Mouse (Mus musculus) neural tube, embryonic 13.5 days (tissue): ENCODE data around the gene Rhd. TPM values are rescaled to one million over a fixed set of nuclear protein-coding genes. Genes with fewer than 3 reads are reported as not detected.

ENCODE experiments used
- ATAC-seq: fragments of 200-750 bp; cut with Nextera tagmentation; 2 replicates; pipeline ENCODE4 v1.8.0; 2017; ENCODE audit warnings: low read depth, mild to moderate bottlenecking, moderate TSS enrichment, moderate library complexity
- H3K27ac ChIP-seq: fragments of 300-500 bp; sonication (generic); replicated peaks from 2 replicates; pipeline ENCODE4 v1.5.1; 2015; ENCODE audit warnings: moderate library complexity, mild to moderate bottlenecking, inconsistent platforms
- H3K27me3 ChIP-seq: fragments of 300-500 bp; sonication (generic); 2 replicates; pipeline ENCODE4 v1.6.1; 2015; ENCODE audit warnings: mild to moderate bottlenecking, inconsistent platforms
- H3K36me3 ChIP-seq: fragments of 300-500 bp; sonication (generic); 2 replicates; pipeline ENCODE4 v1.6.1; 2015; ENCODE audit warnings: mild to moderate bottlenecking, inconsistent platforms
- H3K4me1 ChIP-seq: fragments of 300-500 bp; sonication (generic); replicated peaks from 2 replicates; pipeline ENCODE4 v1.6.1; 2015; ENCODE audit warnings: inconsistent platforms
- H3K4me2 ChIP-seq: fragments of 300-500 bp; sonication (generic); 2 replicates; pipeline ENCODE4 v1.6.1; 2015; ENCODE audit warnings: inconsistent platforms, mild to moderate bottlenecking, moderate library complexity
- H3K4me3 ChIP-seq: fragments of 300-500 bp; sonication (generic); 2 replicates; pipeline ENCODE4 v1.5.1; 2015; ENCODE audit warnings: mild to moderate bottlenecking, inconsistent platforms
- H3K9ac ChIP-seq: fragments of 300-500 bp; sonication (generic); 2 replicates; pipeline ENCODE4 v1.6.1; 2015; ENCODE audit warnings: moderate library complexity, mild to moderate bottlenecking, inconsistent platforms
- H3K9me3 ChIP-seq: fragments of 300-500 bp; sonication (generic); 2 replicates; pipeline ENCODE4 v1.6.1; 2016; ENCODE audit warnings: inconsistent platforms
- WGBS: fragments of 180-500 bp; shearing (Covaris S2); methylation state at CpG from one replicate; pipeline ENCODE4 v1.1.7; 2015; 5-methylcytosine and 5-hydroxymethylcytosine counted together
- polyA plus RNA-seq: library from polyadenylated mRNA; unstranded; fragments of >200 nt; fragmentation: Nextera tagmentation; extraction: Ambion mirVana; gene quantifications from 2 replicates; pipeline ENCODE4 v1.2.1, GENCODE M21; 2015

Gene Rhd
- polyA plus RNA-seq, 1 experiment from 2014 or later = 1.5 TPM

- H3K4me1 ChIP-seq = peaks cover 34% of the 10 kb centered on the region
- peak overlapping the region; percentile 97 for H3K9ac ChIP-seq
- H3K9me3 ChIP-seq = no peaks in the 10 kb centered on the region
- H3K27me3 ChIP-seq = no peaks in the 10 kb centered on the region
- ATAC-seq = peak; percentile 60
- peak overlapping the region; percentile 99 for H3K4me3 ChIP-seq
- peak overlapping the region; percentile 99 for H3K4me2 ChIP-seq
- peak overlapping the region; percentile 94 for H3K27ac ChIP-seq
- H3K36me3 ChIP-seq = peaks cover 41% of the 10 kb centered on the region
- under 1% methylated on average over 75 of the region's 75 CpGs for WGBS
Observed at GRCm38 (mm10) chr4:134924019-134924741, 59.8 kb downstream of the Rhd start.

GRCm38 (mm10) chr4:134925206-134925605 lies 60.9 kb downstream of the Rhd start:
- no peak for ATAC-seq
- Histone ChIP-seq H3K36me3 (peaks cover 41% of the 10 kb centered on the region), H3K27me3 (no peaks in the 10 kb centered on the region), H3K4me1 (peaks cover 37% of the 10 kb centered on the region), H3K9me3 (no peaks in the 10 kb centered on the region), H3K4me3 (peak overlapping the region; percentile 99), H3K9ac (peak overlapping the region; percentile 97), H3K4me2 (peak overlapping the region; percentile 99), H3K27ac (no peak overlapping the region)
- 89% methylated on average over 8 of the region's 8 CpGs for WGBS

- Histone ChIP-seq H3K4me3 (no peak overlapping the region), H3K27me3 (no peaks in the 10 kb centered on the region), H3K36me3 (peaks cover 48% of the 10 kb centered on the region), H3K9me3 (no peaks in the 10 kb centered on the region), H3K4me2 (no peak overlapping the region), H3K4me1 (peaks cover 42% of the 10 kb centered on the region), H3K27ac (no peak overlapping the region), H3K9ac (no peak overlapping the region)
- WGBS = 76% methylated on average over 5 of the region's 5 CpGs
- ATAC-seq = no peak
Observed at GRCm38 (mm10) chr4:134927815-134928463, 63.6 kb downstream of the Rhd start.

GRCm38 (mm10) chr4:134928464-134928836 lies 64.1 kb downstream of the Rhd start:
- Histone ChIP-seq H3K4me2 (no peak overlapping the region), H3K27ac (no peak overlapping the region), H3K9me3 (no peaks in the 10 kb centered on the region), H3K27me3 (no peaks in the 10 kb centered on the region), H3K4me1 (peaks cover 42% of the 10 kb centered on the region), H3K9ac (no peak overlapping the region), H3K4me3 (no peak overlapping the region), H3K36me3 (peaks cover 53% of the 10 kb centered on the region)
- ATAC-seq = no peak
- 86% methylated on average over 1 of the region's 1 CpGs for WGBS

- no peaks in the 10 kb centered on the region for H3K9me3 ChIP-seq
- no peaks in the 10 kb centered on the region for H3K27me3 ChIP-seq
- WGBS = 85% methylated on average over 4 of the region's 4 CpGs
- no peak for ATAC-seq
- H3K36me3 ChIP-seq = peaks cover 64% of the 10 kb centered on the region
- no peak overlapping the region for H3K4me2 ChIP-seq
- peaks cover 40% of the 10 kb centered on the region for H3K4me1 ChIP-seq
- H3K27ac ChIP-seq = no peak overlapping the region
- H3K9ac ChIP-seq = no peak overlapping the region
- no peak overlapping the region for H3K4me3 ChIP-seq
Observed at GRCm38 (mm10) chr4:134929536-134929935, 65.2 kb downstream of the Rhd start.

GRCm38 (mm10) chr4:134930190-134930589 lies 65.9 kb downstream of the Rhd start:
- ATAC-seq = peak; percentile 54
- WGBS = 35% methylated on average over 9 of the region's 9 CpGs
- peaks cover 70% of the 10 kb centered on the region for H3K36me3 ChIP-seq

GRCm38 (mm10) chr4:134930684-134931481 lies 66.5 kb downstream of the Rhd start, which contains the start of gene Syf2:
Gene Syf2, plus strand, starts transcription at chr4:134930898.
- ATAC-seq = peak; percentile 96
- Histone ChIP-seq H3K4me1 (peaks cover 27% of the 10 kb centered on the region), H3K36me3 (peaks cover 70% of the 10 kb centered on the region), H3K9ac (peak within 1 kb of the TSS; percentile 81), H3K4me2 (peak within 1 kb of the TSS; percentile 95), H3K27me3 (no peaks in the 10 kb centered on the region), H3K4me3 (peak within 1 kb of the TSS; percentile 94), H3K9me3 (no peaks in the 10 kb centered on the region), H3K27ac (peak within 1 kb of the TSS; percentile 81)
- WGBS = under 1% methylated on average over 68 of the region's 68 CpGs

More at GRCm38 (mm10) chr4:134930190-134930589, 65.9 kb downstream of the Rhd start:
- Histone ChIP-seq H3K9me3 (no peaks in the 10 kb centered on the region), H3K4me2 (peak overlapping the region; percentile 95), H3K27ac (peak overlapping the region; percentile 68), H3K27me3 (no peaks in the 10 kb centered on the region), H3K4me1 (peaks cover 34% of the 10 kb centered on the region), H3K4me3 (peak overlapping the region; percentile 94), H3K9ac (peak overlapping the region; percentile 55)

GRCm38 (mm10) chr4:134937240-134938176 lies 73.2 kb downstream of the Rhd start:
- 53% methylated on average over 17 of the region's 17 CpGs for WGBS
- no peak overlapping the region for H3K4me2 ChIP-seq
- no peak overlapping the region for H3K4me3 ChIP-seq
- ATAC-seq = no peak
- H3K27me3 ChIP-seq = peaks cover 17% of the 10 kb centered on the region
- H3K36me3 ChIP-seq = peaks cover 50% of the 10 kb centered on the region
- no peak overlapping the region for H3K27ac ChIP-seq
- H3K4me1 ChIP-seq = 0 out of 2 replicates have a peak, but pooled peaks cover 8% of the 10 kb centered on the region
- H3K9ac ChIP-seq = no peak overlapping the region
- H3K9me3 ChIP-seq = no peaks in the 10 kb centered on the region

GRCm38 (mm10) chr4:134939900-134940299 lies 75.6 kb downstream of the Rhd start:
- 25% methylated on average over 9 of the region's 9 CpGs for WGBS
- Histone ChIP-seq H3K4me2 (peak overlapping the region; percentile 24; the same call in 1 of the 2 replicates), H3K9me3 (no peaks in the 10 kb centered on the region), H3K36me3 (peaks cover 26% of the 10 kb centered on the region), H3K9ac (no peak overlapping the region), H3K27me3 (peaks cover 40% of the 10 kb centered on the region), H3K4me3 (no peak overlapping the region), H3K27ac (no peak overlapping the region), H3K4me1 (0 out of 2 replicates have a peak, but pooled peaks cover 12% of the 10 kb centered on the region)
- ATAC-seq = no peak

GRCm38 (mm10) chr4:134943758-134944538 lies 79.6 kb downstream of the Rhd start:
- H3K9me3 ChIP-seq = no peaks in the 10 kb centered on the region
- no peak overlapping the region for H3K4me2 ChIP-seq
- H3K4me1 ChIP-seq = peaks cover 14% of the 10 kb centered on the region; the same call in 1 of the 2 replicates
- H3K9ac ChIP-seq = no peak overlapping the region
- no peak for ATAC-seq
- 50% methylated on average over 27 of the region's 27 CpGs for WGBS
- no peak overlapping the region for H3K27ac ChIP-seq
- H3K4me3 ChIP-seq = no peak overlapping the region
- H3K27me3 ChIP-seq = peaks cover 50% of the 10 kb centered on the region
- H3K36me3 ChIP-seq = no peaks in the 10 kb centered on the region
